Mouse (Mus musculus) testis, adult 2 months (tissue): ENCODE measurements around the gene Trem1. TPM values are rescaled to one million over a fixed set of nuclear protein-coding genes. Genes with fewer than 3 reads are reported as not detected.

Source experiments
- H3K27ac ChIP-seq: fragments of 200-500 bp; 2 replicates; pipeline ENCODE4 v1.5.1; 2012; ENCODE audit warnings: low read depth, low read length; ENCODE audit not compliant: control insufficient read depth, insufficient read depth
- H3K27me3 ChIP-seq: fragments of 200-500 bp; 2 replicates; pipeline ENCODE4 v1.6.1; 2012; ENCODE audit warnings: mild to moderate bottlenecking, low read length, moderate library complexity; ENCODE audit not compliant: control insufficient read depth, insufficient read depth
- H3K36me3 ChIP-seq: fragments of 200-500 bp; 2 replicates; pipeline ENCODE4 v1.6.1; 2012; ENCODE audit warnings: mild to moderate bottlenecking, low read length; ENCODE audit not compliant: control insufficient read depth, insufficient read depth
- H3K4me1 ChIP-seq: fragments of 200-500 bp; 2 replicates; pipeline ENCODE4 v1.6.1; 2012; ENCODE audit warnings: low read length; ENCODE audit not compliant: control insufficient read depth, insufficient read depth
- H3K4me3 ChIP-seq: fragments of 200-500 bp; 2 replicates; pipeline ENCODE4 v1.5.1; 2012; ENCODE audit warnings: low read depth, mild to moderate bottlenecking, low read length, moderate library complexity, mixed read lengths; ENCODE audit not compliant: control insufficient read depth
- CTCF ChIP-seq: fragments of 200-500 bp; IDR thresholded peaks from 2 replicates; pipeline ENCODE4 v1.5.1; 2012; ENCODE audit warnings: low read depth, mild to moderate bottlenecking, inconsistent platforms, low read length, moderate library complexity; ENCODE audit not compliant: control insufficient read depth, insufficient read depth, insufficient replicate concordance
- POLR2A ChIP-seq: fragments of 200-500 bp; IDR thresholded peaks from 2 replicates; pipeline ENCODE4 v1.6.1; 2012; ENCODE audit warnings: low read depth, mild to moderate bottlenecking, inconsistent platforms, low read length, moderate library complexity; ENCODE audit not compliant: control insufficient read depth
- polyA plus RNA-seq: library from polyadenylated mRNA; depleted of rRNA; stranded (reverse); fragments of >200 nt; gene quantifications from 2 replicates; pipeline ENCODE4 v1.2.3, GENCODE M21; 2012

The Trem1 gene
- polyA plus RNA-seq, 1 experiment = 2.6 TPM

DNA sequence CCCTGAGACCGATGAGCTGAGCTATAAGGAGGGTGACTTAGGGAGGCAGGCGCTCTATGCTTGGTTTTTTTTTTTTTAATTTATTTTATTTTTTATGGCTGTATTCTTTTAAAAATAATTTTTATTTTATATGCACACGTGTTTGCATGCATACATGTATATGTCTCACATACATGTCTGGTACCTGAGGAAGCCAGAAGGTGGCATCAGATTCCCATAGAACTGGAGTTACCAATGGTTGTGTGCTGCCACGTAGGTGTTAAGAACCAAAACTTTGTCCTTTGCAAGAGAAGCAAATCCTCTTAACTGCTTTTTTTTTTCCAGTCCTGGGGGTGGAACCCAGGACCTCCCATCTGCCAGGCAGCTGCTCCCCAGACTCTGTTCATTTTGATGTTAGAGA lies 1.2 kb downstream of the Trem1 start:
- H3K27me3 ChIP-seq = no peaks in the 10 kb centered on the region
- TF ChIP-seq CTCF (no peak), POLR2A (no peak)
- peak overlapping the region; percentile 62 for H3K4me3 ChIP-seq
- H3K27ac ChIP-seq = no peak overlapping the region
- no peaks in the 10 kb centered on the region; the same call in 1 of the 2 replicates for H3K4me1 ChIP-seq
- no peaks in the 10 kb centered on the region for H3K36me3 ChIP-seq

DNA sequence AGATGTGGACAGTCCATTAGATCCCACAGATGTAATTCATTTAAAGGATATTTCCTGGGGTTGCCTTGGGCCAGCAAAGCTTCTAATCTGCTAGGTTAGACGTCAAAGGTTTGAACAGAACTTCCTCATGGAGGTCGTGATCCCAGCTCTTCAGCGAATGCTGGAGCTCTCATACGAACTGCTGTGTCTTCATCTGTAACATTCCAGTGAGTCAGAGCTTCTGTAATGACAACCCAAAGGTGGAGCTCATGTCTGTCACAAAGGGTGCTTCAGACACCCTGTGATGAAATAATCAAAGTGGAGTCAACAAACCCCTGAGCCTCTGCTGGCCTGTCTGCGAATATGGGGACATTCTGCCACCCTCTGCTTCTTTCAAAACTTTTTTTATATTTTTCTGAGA lies 2.0 kb downstream of the Trem1 start:
- H3K27ac ChIP-seq = no peak overlapping the region
- no peaks in the 10 kb centered on the region for H3K36me3 ChIP-seq
- no peaks in the 10 kb centered on the region; the same call in 1 of the 2 replicates for H3K4me1 ChIP-seq
- no peaks in the 10 kb centered on the region for H3K27me3 ChIP-seq
- peak overlapping the region; percentile 56 for H3K4me3 ChIP-seq
- no peak for TF ChIP-seq CTCF
- no peak for TF ChIP-seq POLR2A

DNA sequence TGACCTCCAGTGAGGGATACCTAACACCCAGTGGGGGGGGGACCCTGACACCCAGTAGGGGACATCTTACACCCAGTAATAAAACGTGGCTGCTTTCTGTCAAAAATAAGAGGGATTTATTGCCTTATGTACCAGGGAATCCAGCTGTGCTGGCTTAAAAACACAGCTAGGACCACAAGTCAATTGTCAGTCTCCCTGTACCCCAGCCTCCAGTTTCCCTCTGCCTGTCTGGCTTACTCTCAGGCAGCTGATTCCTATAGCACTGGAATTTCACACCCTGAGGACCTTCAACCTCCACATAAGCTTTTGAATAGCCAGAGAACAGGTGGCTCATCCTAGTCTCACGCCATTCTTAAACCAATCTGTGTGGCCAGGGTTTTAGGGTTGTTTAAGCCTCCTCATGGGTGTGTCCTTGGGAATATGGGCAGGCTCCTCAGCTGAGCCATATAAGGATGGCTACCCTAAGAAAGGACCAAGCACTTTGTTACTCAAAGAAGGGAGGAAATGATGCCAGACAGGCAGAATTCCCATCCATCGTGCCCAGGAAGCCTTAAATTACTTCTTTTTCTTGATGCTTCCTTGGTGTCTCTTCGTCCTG lies 3.3 kb downstream of the Trem1 start:
- Histone ChIP-seq H3K4me1 (no peaks in the 10 kb centered on the region), H3K4me3 (peak overlapping the region; percentile 56), H3K27ac (no peak overlapping the region), H3K36me3 (no peaks in the 10 kb centered on the region), H3K27me3 (no peaks in the 10 kb centered on the region)
- TF ChIP-seq POLR2A (no peak), CTCF (no peak)

DNA sequence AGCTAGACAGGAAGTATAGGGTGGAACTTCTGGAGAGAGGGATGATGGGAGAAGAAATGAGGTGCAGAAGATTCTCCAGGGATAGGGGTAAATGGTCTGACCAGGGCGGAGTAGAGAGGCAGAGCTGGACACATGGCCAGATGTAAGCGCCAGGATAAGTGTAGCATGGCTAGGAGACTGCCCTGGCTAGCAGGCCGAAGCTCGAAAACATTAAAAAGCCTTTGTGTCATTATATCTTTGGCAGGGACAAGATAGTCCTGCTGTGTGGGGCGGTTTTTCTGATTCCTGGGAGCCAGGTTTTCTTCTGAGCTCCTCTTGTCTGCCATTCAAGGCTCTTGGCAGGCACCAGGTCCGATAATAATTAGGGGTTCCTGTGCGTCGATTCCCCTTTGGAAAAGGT lies 5.1 kb downstream of the Trem1 start:
- no peaks in the 10 kb centered on the region for H3K4me1 ChIP-seq
- no peaks in the 10 kb centered on the region for H3K36me3 ChIP-seq
- no peaks in the 10 kb centered on the region for H3K27me3 ChIP-seq
- no peak overlapping the region for H3K27ac ChIP-seq
- no peak for TF ChIP-seq CTCF
- no peak for TF ChIP-seq POLR2A
- no peak overlapping the region for H3K4me3 ChIP-seq

DNA sequence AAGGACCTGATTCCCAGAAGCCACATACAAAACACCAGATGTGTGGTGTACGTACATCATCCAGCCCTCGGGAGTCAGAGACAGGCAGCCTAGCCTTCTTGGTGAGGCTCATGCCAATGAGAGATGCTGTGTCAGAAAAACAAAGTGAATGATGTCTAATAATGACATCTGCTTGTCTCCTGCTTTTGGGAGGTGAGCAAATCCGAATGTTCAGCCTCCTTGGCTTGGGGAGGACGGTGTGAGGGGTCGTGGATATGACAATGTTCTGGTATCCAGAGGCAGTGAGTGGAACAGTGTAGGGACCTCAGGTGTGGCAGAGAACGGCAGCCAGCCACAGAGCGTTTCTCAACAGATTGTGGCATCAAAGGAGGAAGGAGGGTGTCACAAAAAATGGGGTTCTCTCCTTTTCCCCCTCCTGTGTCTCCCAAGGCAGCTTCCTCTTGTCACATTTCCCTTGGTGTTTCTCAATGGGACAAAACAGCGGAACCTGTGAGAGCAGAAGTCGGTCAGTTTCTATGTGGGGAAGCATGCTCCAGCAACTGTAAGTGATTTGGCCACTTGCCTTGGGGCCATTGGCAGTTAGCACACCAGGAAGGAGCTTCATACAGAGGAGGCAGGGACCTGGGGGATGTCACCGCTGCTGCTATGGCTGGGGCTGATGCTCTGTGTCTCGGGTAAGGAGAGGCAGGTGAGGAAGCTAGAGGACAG lies 14.8 kb downstream of the Trem1 start, which contains the start of gene Trem3:
Trem3 (plus strand) TSS at position 557 of the 708 bp plus-strand sequence.
- Histone ChIP-seq H3K36me3 (no peaks in the 10 kb centered on the region), H3K4me3 (no peak within 1 kb of the TSS), H3K27me3 (no peaks in the 10 kb centered on the region), H3K27ac (no peak within 1 kb of the TSS), H3K4me1 (no peaks in the 10 kb centered on the region)
- no peak for TF ChIP-seq CTCF

DNA sequence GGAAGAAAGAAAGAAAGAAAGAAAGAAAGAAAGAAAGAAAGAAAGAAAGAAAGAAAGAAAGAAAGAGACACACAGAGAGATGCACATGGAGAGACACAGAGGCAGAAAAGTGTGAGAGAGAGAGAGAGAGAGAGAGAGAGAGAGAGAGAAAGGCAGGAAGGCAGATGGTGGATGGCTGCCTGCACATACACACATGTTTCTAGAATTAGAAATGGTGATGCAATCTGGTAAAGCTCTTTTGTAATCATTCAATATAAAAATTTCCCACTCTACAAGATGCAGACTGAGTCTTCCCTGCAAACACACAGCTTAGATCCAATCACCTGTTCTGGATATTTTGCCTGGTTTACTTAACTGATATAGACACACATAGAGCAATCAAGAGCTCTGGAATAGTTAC lies 16.5 kb downstream of the Trem1 start:
- Histone ChIP-seq H3K36me3 (no peaks in the 10 kb centered on the region), H3K4me3 (no peak overlapping the region), H3K27ac (no peak overlapping the region), H3K27me3 (no peaks in the 10 kb centered on the region), H3K4me1 (no peaks in the 10 kb centered on the region)
- TF ChIP-seq POLR2A (no peak), CTCF (no peak)

DNA sequence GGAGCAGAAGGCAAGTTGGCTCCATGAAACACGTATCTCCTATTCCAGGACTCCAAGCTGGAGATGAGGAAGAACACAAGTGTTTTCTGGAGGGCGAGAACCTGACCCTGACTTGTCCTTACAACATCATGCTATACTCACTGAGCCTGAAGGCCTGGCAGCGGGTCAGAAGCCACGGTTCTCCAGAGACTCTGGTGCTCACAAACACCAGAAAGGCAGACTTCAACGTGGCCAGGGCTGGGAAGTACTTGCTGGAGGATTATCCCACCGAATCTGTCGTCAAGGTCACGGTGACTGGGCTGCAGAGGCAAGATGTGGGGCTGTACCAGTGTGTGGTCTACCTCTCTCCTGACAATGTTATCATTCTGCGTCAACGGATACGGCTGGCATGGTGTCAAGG lies 16.9 kb downstream of the Trem1 start:
- no peaks in the 10 kb centered on the region for H3K27me3 ChIP-seq
- no peaks in the 10 kb centered on the region for H3K4me1 ChIP-seq
- H3K27ac ChIP-seq = no peak overlapping the region
- H3K36me3 ChIP-seq = no peaks in the 10 kb centered on the region
- no peak for TF ChIP-seq POLR2A
- no peak for TF ChIP-seq CTCF
- H3K4me3 ChIP-seq = no peak overlapping the region
